Mouse (Mus musculus): ENCODE results near the gene Dennd1b. TPM values are rescaled to one million over a fixed set of nuclear protein-coding genes. Genes with fewer than 3 reads are reported as not detected.

Dennd1b gene
- polyA plus RNA-seq, 1 experiment = 7.7 TPM

DNA sequence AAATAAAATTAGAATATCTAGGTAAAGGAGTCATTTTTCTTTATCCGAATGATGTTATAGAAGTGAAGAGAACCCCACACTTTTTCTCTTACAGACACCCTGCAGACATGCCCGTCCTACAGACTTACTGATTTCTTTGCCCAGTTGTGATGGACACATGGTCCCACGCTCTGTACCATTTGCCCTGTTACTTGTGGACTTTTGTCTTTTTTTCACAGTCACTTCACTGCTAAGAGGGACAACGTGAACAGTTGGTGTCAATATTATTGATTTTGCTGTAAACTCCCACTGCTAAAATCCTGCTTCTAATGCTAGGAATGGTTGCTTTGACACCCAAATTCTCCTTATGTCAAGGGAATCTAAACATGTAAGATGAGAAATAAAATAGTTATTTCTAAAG is 134.9 kb downstream of the Dennd1b start:
- WGBS = 88% methylated on average over 4 of the region's 4 CpGs
- Histone ChIP-seq H3K4me1 (ENCODE audit: control insufficient read depth, insufficient read depth, low read length) (no peaks in the 10 kb centered on the region), H3K4me3 (replicated peaks; ENCODE audit: control insufficient read depth, low read depth, low read length) (no peak overlapping the region), H3K27ac (ENCODE audit: control insufficient read depth, insufficient read depth, low read depth, low read length, poor library complexity) (no peak overlapping the region)
- TF ChIP-seq CTCF (IDR thresholded peaks at IDR 0.05; ENCODE audit: control insufficient read depth, insufficient read depth, low read length) (no peak), POLR2A (IDR thresholded peaks at IDR 0.05; ENCODE audit: borderline replicate concordance, control insufficient read depth, low read depth, low read length) (no peak)

DNA sequence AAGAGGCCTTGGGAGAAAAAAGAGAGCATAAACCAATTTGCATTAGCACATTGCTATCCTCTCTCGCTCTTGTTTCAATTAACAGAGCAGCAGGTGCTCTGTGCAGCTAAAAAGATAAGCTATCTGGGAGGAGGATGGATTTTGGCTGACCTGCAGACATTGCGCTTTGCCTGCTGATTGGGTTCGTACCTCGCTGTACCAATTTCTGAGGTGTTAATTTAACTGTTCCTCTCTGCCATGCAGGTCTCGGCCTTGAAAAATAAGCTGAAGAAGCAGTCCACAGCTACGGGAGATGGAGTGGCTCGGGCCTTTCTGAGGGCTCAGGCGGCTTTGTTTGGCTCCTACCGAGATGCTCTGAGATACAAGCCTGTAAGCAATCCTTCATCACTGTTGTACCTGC is 138.5 kb downstream of the Dennd1b start:
- no peaks in the 10 kb centered on the region for H3K4me1 ChIP-seq (ENCODE audit: control insufficient read depth, insufficient read depth, low read length)
- H3K27ac ChIP-seq (ENCODE audit: control insufficient read depth, insufficient read depth, low read depth, low read length, poor library complexity) = no peak overlapping the region
- no peak overlapping the region for H3K4me3 ChIP-seq (replicated peaks; ENCODE audit: control insufficient read depth, low read depth, low read length)
- WGBS = 90% methylated on average over 9 of the region's 9 CpGs
- TF ChIP-seq CTCF (IDR thresholded peaks at IDR 0.05; ENCODE audit: control insufficient read depth, insufficient read depth, low read length) = no peak
- no peak for TF ChIP-seq POLR2A (IDR thresholded peaks at IDR 0.05; ENCODE audit: borderline replicate concordance, control insufficient read depth, low read depth, low read length)

- Histone ChIP-seq H3K4me3 (replicated peaks; ENCODE audit: control insufficient read depth, low read depth, low read length) (no peak overlapping the region), H3K4me1 (ENCODE audit: control insufficient read depth, insufficient read depth, low read length) (no peaks in the 10 kb centered on the region), H3K27ac (ENCODE audit: control insufficient read depth, insufficient read depth, low read depth, low read length, poor library complexity) (no peak overlapping the region)
- TF ChIP-seq POLR2A (IDR thresholded peaks at IDR 0.05; ENCODE audit: borderline replicate concordance, control insufficient read depth, low read depth, low read length) = no peak
- TF ChIP-seq CTCF (IDR thresholded peaks at IDR 0.05; ENCODE audit: control insufficient read depth, insufficient read depth, low read length) = no peak
- WGBS = 81% methylated on average over 2 of the region's 2 CpGs
Measured at GRCm38 (mm10) chr1:139108251-139108650, 145.0 kb downstream of the Dennd1b start.

DNA sequence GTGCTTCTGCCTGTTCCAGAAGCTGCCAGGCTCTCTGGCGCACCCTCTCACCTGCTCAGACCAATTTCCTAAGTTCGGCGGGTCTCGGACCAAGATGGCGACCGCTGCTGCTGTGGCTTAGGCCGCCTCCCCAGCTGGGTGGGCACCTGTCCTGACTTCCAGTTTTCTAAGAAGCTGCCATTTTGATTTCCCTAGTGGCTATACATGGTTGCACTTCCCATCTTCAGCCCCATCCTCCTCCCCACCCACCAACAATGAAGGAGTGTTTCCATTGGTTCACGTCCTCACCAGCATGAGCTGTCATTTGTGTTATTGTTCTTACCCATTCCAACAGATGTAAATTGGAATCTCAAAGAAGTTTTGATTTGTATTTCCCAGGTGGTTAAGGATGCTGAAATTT is 159.4 kb downstream of the Dennd1b start:
- TF ChIP-seq CTCF (IDR thresholded peaks at IDR 0.05; ENCODE audit: control insufficient read depth, insufficient read depth, low read length) (no peak), POLR2A (IDR thresholded peaks at IDR 0.05; ENCODE audit: borderline replicate concordance, control insufficient read depth, low read depth, low read length) (no peak)
- H3K27ac ChIP-seq (ENCODE audit: control insufficient read depth, insufficient read depth, low read depth, low read length, poor library complexity) = no peak overlapping the region
- H3K4me3 ChIP-seq (replicated peaks; ENCODE audit: control insufficient read depth, low read depth, low read length) = no peak overlapping the region
- no peaks in the 10 kb centered on the region for H3K4me1 ChIP-seq (ENCODE audit: control insufficient read depth, insufficient read depth, low read length)
- WGBS = 96% methylated on average over 8 of the region's 8 CpGs

GRCm38 (mm10) chr1:139139644-139140043 is 176.4 kb downstream of the Dennd1b start:
- H3K27ac ChIP-seq (ENCODE audit: control insufficient read depth, insufficient read depth, low read depth, low read length, poor library complexity) = no peak overlapping the region
- no peak for TF ChIP-seq POLR2A (IDR thresholded peaks at IDR 0.05; ENCODE audit: borderline replicate concordance, control insufficient read depth, low read depth, low read length)
- no peak for TF ChIP-seq CTCF (IDR thresholded peaks at IDR 0.05; ENCODE audit: control insufficient read depth, insufficient read depth, low read length)
- no peaks in the 10 kb centered on the region; the same call in 1 of the 2 replicates for H3K4me1 ChIP-seq (ENCODE audit: control insufficient read depth, insufficient read depth, low read length)
- 72% methylated on average over 1 of the region's 1 CpGs for WGBS
- H3K4me3 ChIP-seq (replicated peaks; ENCODE audit: control insufficient read depth, low read depth, low read length) = no peak overlapping the region

GRCm38 (mm10) chr1:139145516-139145915 is 182.3 kb downstream of the Dennd1b start:
- 68% methylated on average over 2 of the region's 2 CpGs for WGBS

GRCm38 (mm10) chr1:139146306-139146705 is 183.1 kb downstream of the Dennd1b start:
- no peak overlapping the region for H3K4me3 ChIP-seq (replicated peaks; ENCODE audit: control insufficient read depth, low read depth, low read length)
- H3K27ac ChIP-seq (ENCODE audit: control insufficient read depth, insufficient read depth, low read depth, low read length, poor library complexity) = no peak overlapping the region
- no peaks in the 10 kb centered on the region for H3K4me1 ChIP-seq (ENCODE audit: control insufficient read depth, insufficient read depth, low read length)
- TF ChIP-seq CTCF (IDR thresholded peaks at IDR 0.05; ENCODE audit: control insufficient read depth, insufficient read depth, low read length) (no peak), POLR2A (IDR thresholded peaks at IDR 0.05; ENCODE audit: borderline replicate concordance, control insufficient read depth, low read depth, low read length) (no peak)
- 90% methylated on average over 3 of the region's 3 CpGs for WGBS

More at GRCm38 (mm10) chr1:139145516-139145915, 182.3 kb downstream of the Dennd1b start:
- no peak overlapping the region for H3K4me3 ChIP-seq (replicated peaks; ENCODE audit: control insufficient read depth, low read depth, low read length)
- no peaks in the 10 kb centered on the region for H3K4me1 ChIP-seq (ENCODE audit: control insufficient read depth, insufficient read depth, low read length)
- no peak overlapping the region for H3K27ac ChIP-seq (ENCODE audit: control insufficient read depth, insufficient read depth, low read depth, low read length, poor library complexity)
- no peak for TF ChIP-seq CTCF (IDR thresholded peaks at IDR 0.05; ENCODE audit: control insufficient read depth, insufficient read depth, low read length)
- no peak for TF ChIP-seq POLR2A (IDR thresholded peaks at IDR 0.05; ENCODE audit: borderline replicate concordance, control insufficient read depth, low read depth, low read length)

- H3K4me3 ChIP-seq (replicated peaks; ENCODE audit: control insufficient read depth, low read depth, low read length) = no peak overlapping the region
- no peak overlapping the region for H3K27ac ChIP-seq (ENCODE audit: control insufficient read depth, insufficient read depth, low read depth, low read length, poor library complexity)
- no peak for TF ChIP-seq POLR2A (IDR thresholded peaks at IDR 0.05; ENCODE audit: borderline replicate concordance, control insufficient read depth, low read depth, low read length)
- no peak for TF ChIP-seq CTCF (IDR thresholded peaks at IDR 0.05; ENCODE audit: control insufficient read depth, insufficient read depth, low read length)
- no peaks in the 10 kb centered on the region for H3K4me1 ChIP-seq (ENCODE audit: control insufficient read depth, insufficient read depth, low read length)
- WGBS = 92% methylated on average over 2 of the region's 2 CpGs
Measured at GRCm38 (mm10) chr1:139153006-139153405, 189.8 kb downstream of the Dennd1b start.

GRCm38 (mm10) chr1:139153493-139153892 is 190.3 kb downstream of the Dennd1b start:
- Histone ChIP-seq H3K27ac (ENCODE audit: control insufficient read depth, insufficient read depth, low read depth, low read length, poor library complexity) (no peak overlapping the region), H3K4me1 (ENCODE audit: control insufficient read depth, insufficient read depth, low read length) (no peaks in the 10 kb centered on the region), H3K4me3 (replicated peaks; ENCODE audit: control insufficient read depth, low read depth, low read length) (no peak overlapping the region)
- TF ChIP-seq POLR2A (IDR thresholded peaks at IDR 0.05; ENCODE audit: borderline replicate concordance, control insufficient read depth, low read depth, low read length) = no peak
- no peak for TF ChIP-seq CTCF (IDR thresholded peaks at IDR 0.05; ENCODE audit: control insufficient read depth, insufficient read depth, low read length)
- 80% methylated on average over 6 of the region's 6 CpGs for WGBS
